Mouse (Mus musculus) heart, adult 2 months (tissue): ENCODE data around the gene 2210011C24Rik.

ENCODE experiments used
- CTCF ChIP-seq: fragments of 200-600 bp; IDR thresholded peaks from 2 replicates; pipeline ENCODE4 v1.8.1; 2022; ENCODE audit warnings: antibody characterized with exemption, mild to moderate bottlenecking, moderate library complexity
- EP300 ChIP-seq: fragments of 200-500 bp; IDR thresholded peaks from 2 replicates; pipeline ENCODE4 v1.6.1; 2011; ENCODE audit warnings: low read depth, low read length, control low read depth; ENCODE audit not compliant: insufficient read depth
- POLR2A ChIP-seq: fragments of 200-500 bp; IDR thresholded peaks from 2 replicates; pipeline ENCODE4 v1.6.1; 2011; ENCODE audit warnings: mild to moderate bottlenecking, low read depth, low read length, control low read depth; ENCODE audit not compliant: insufficient read depth

GRCm38 (mm10) chr8:84038015-84038414, 26.0 kb upstream of the 2210011C24Rik start:
- TF ChIP-seq CTCF (no peak), POLR2A (no peak), EP300 (no peak)
